Mouse (Mus musculus) bone marrow macrophage, adult 2 months (primary cell): Measurements from ENCODE around the gene Olfr346. TPM values are rescaled to one million over a fixed set of nuclear protein-coding genes. Genes with fewer than 3 reads are reported as not detected.

Source experiments
- H3K27ac ChIP-seq: 2 replicates; pipeline ENCODE4 v1.5.1; 2012; ENCODE audit warnings: low read depth, low read length; ENCODE audit not compliant: insufficient read depth
- H3K4me1 ChIP-seq: 2 replicates; pipeline ENCODE4 v1.6.1; 2012; ENCODE audit warnings: low read length; ENCODE audit not compliant: control insufficient read depth, insufficient read depth
- H3K4me3 ChIP-seq: 2 replicates; pipeline ENCODE4 v1.5.1; 2012; ENCODE audit warnings: mild to moderate bottlenecking, low read length, moderate library complexity; ENCODE audit not compliant: insufficient read depth
- CTCF ChIP-seq: IDR thresholded peaks from 2 replicates; pipeline ENCODE4 v1.5.1; 2012; ENCODE audit warnings: low read depth, mild to moderate bottlenecking, low read length, moderate library complexity
- POLR2A ChIP-seq: IDR thresholded peaks from 2 replicates; pipeline ENCODE4 v1.6.1; 2012; ENCODE audit warnings: mild to moderate bottlenecking, low read depth, low read length, borderline replicate concordance
- polyA plus RNA-seq: library from polyadenylated mRNA; stranded (reverse); fragments of >200 nt; gene quantifications from 2 replicates; pipeline ENCODE4 v1.2.4, GENCODE M21; 2012; ENCODE audit not compliant: missing spikeins, insufficient read depth, insufficient read length

Gene Olfr346
- polyA plus RNA-seq, result not detected in 2 replicates

DNA sequence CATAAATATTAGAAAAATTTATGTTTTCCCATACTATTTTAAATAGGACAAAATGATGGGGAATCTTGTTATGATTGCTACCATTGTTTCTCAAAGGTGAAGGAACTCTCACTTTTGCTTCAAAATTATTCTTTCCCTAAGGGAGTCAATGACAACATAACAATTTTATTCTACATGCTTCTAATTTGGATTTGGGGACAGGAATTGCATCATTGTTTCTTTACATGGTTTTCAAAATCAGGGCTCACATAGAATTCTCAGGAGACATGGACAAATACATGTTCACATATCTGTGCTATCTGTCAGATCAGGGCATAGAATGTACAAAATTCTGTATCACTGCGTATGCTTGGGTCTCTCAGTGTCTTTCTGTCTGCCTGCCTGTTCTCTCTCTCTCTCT lies at the start of gene Olfr346:
Gene Olfr346, plus strand, starts transcription at position 301 of the 400 bp plus-strand sequence.
- TF ChIP-seq POLR2A (no peak), CTCF (no peak)
- Histone ChIP-seq H3K4me1 (no peaks in the 10 kb centered on the region), H3K27ac (no peak within 1 kb of the TSS)

DNA sequence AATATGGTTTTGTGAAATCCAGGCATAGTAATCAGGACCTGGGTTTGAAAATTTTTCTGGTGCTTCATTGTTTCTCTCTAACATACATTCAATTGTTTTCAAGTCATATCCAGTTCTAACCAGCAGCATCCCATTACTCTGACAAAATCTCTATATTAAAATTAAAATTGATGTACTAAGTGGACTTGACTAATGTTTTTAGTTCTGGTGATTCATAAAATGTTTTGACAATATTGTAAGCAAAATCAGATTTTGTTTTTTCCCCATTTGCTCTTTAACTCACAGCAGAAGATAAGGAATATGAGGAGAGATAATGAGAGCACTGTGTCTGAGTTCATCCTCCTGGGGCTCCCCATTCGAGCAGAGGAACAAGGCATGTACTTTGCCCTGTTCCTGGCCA lies 45.8 kb upstream of the Olfr346 start, which contains the start of gene Olfr345:
Gene Olfr345, plus strand, starts transcription at position 301 of the 400 bp plus-strand sequence.
- Histone ChIP-seq H3K27ac (no peak within 1 kb of the TSS), H3K4me1 (no peaks in the 10 kb centered on the region), H3K4me3 (no peak within 1 kb of the TSS)
- TF ChIP-seq CTCF (no peak), POLR2A (no peak)

More for the DNA sequence above, at the start of gene Olfr346:
- H3K4me3 ChIP-seq, result no peak within 1 kb of the TSS

DNA sequence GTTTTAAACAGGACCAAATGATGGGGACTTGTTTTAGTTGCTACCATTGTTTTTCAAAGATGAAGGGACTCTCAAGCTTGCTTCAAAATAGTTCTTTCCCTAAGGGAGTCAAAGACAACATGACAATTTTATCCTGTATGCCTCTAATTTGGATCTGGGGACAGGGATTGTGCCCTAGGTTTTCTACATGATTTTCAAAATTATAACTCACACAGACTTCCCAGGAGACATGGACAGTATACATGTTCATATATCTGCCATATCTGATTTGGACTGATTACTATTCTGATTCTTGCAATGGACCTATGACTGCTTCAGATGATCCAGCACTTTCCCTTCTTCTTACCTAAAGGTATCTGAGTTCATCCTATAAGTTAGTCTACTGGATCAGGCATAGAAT lies 46.0 kb downstream of the Olfr346 start, which contains the start of gene Olfr347:
Gene Olfr347, plus strand, starts transcription at position 301 of the 400 bp plus-strand sequence.
- no peak within 1 kb of the TSS for H3K4me3 ChIP-seq
- H3K4me1 ChIP-seq, result no peaks in the 10 kb centered on the region
- H3K27ac ChIP-seq, result no peak within 1 kb of the TSS
- no peak for TF ChIP-seq CTCF
- no peak for TF ChIP-seq POLR2A

DNA sequence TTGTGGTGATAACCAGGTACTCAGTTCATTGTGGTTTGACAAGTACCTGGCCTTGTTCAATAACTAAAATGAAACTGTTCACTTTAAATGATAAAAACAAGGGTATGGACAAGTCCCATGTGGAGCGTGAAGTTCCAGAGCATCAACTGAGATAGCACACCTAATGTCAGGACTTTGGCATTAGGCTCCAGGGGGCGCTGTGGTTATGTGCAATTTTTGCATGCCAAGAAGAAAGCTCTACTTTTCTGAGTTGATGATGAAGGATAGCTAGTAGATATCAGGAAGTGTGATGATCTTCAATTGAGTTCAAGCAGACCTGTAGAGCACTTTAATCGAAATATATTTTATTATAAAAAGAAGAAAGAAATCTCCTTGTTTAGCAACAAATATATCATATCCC lies 50.6 kb downstream of the Olfr346 start:
- Histone ChIP-seq H3K4me3 (no peak overlapping the region), H3K27ac (no peak overlapping the region), H3K4me1 (no peaks in the 10 kb centered on the region)
- TF ChIP-seq POLR2A (no peak), CTCF (no peak)

Other genes with a start within 250 kb of the Olfr346 start
- gene Olfr340, start 233.2 kb upstream of the Olfr346 start, polyA plus RNA-seq, result not detected in 2 replicates
- not detected in 2 replicates for gene Olfr341, start 203.3 kb upstream of the Olfr346 start, polyA plus RNA-seq
- gene Olfr342, start 160.8 kb upstream of the Olfr346 start, polyA plus RNA-seq, result not detected in 2 replicates
- 0.07 and 0.17 TPM in 2 replicates for gene Olfr344, start 119.1 kb upstream of the Olfr346 start, polyA plus RNA-seq
- not detected in 2 replicates for gene Olfr345, start 45.7 kb upstream of the Olfr346 start, polyA plus RNA-seq
- not detected in 2 replicates for gene Olfr347, start 46.1 kb downstream of the Olfr346 start, polyA plus RNA-seq
- not detected in 2 replicates for gene Olfr348, start 98.5 kb downstream of the Olfr346 start, polyA plus RNA-seq
- gene Olfr50, start 104.8 kb downstream of the Olfr346 start, polyA plus RNA-seq, result not detected in 2 replicates
- gene Olfr3, start 131.2 kb downstream of the Olfr346 start, polyA plus RNA-seq, result not detected in 2 replicates
- gene Olfr350, start 160.5 kb downstream of the Olfr346 start, polyA plus RNA-seq, result not detected in 2 replicates
- not detected in 2 replicates for gene Olfr351, start 176.9 kb downstream of the Olfr346 start, polyA plus RNA-seq
- gene Olfr352, start 182.7 kb downstream of the Olfr346 start, polyA plus RNA-seq, result 0.16 and 0.41 TPM in 2 replicates
- gene Olfr353, start 207.1 kb downstream of the Olfr346 start, polyA plus RNA-seq, result not detected in 2 replicates
- 0.07 TPM in 1 of 2 replicates, not detected in the other for gene Olfr354, start 219.9 kb downstream of the Olfr346 start, polyA plus RNA-seq
- gene Olfr355, start 243.1 kb downstream of the Olfr346 start, polyA plus RNA-seq, result not detected in 2 replicates